Comparison of ENCODE assay signal across 9 mouse cellular contexts in the genomic region with DNA sequence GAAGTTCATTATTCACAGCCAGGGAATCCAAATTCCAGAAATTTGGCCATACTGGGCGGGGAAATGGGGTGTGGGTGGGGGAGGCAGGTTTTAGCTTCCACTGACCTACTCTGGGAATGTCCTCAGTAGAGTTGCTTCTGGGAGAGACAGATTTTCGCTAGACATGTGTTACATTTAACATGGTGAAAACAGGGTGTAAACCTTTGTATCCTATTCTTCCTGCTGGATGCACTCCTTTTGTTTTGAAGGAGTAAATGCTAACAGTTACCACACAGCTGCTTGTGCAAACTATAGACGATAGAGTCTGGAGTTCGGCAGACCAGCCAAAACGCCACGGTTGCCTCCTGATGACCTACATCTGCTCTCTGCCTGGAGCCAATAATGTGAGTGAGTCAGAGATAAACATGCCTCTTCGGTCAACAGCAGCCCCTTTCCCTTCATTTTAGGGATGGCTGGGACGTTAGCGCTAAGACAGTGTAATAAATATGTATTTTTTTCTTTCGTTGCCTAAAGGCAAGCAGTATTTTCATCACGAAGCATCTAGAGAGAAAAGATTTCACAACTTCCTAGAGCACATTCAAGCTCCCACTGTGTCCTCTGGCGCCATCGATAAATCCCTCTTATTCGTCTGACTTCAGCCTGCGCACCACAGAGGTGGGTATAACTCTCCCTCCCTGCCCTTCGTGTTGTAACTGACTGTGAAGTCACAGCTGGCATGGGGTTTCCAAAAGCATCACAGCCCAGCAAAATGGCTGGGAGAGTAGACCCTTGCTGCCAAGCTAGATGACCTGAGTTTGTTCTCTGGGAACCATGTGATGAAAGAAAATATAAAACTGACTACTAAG.
DNase-seq lines count a peak whose midpoint lies in the region; ATAC-seq and TF ChIP-seq lines count a peak whose summit lies in the region.
"Had no signal": no experiment of that assay in that cellular context is flagged by ENCODE, and none has a peak within 500 bp of the region (broad histone marks: within the 10 kb centered on the region; RNA-seq: fewer than 3 reads in every experiment).

No protein-coding gene starts in this region.

- WGBS in lung, postnatal 0 days, result 44% methylated on average over 16 of the region's 16 CpGs

- peak; percentile 93 for ATAC-seq in lung, postnatal 0 days
- no peak for ATAC-seq in activated CD4-positive, CD25-positive, alpha-beta regulatory T cell, adult 4 months

- H3K27me3 ChIP-seq in lung, postnatal 0 days (replicated peaks; ENCODE audit: insufficient read depth, low read length), result no peaks in the 10 kb centered on the region
- H3K27me3 ChIP-seq: limb, embryonic 12.5 days had no signal

- H3K4me2 ChIP-seq in lung, postnatal 0 days (replicated peaks; ENCODE audit: low read depth, low read length), result 0 out of 2 replicates have a peak overlapping the region, but pooled peaks have one; percentile 1
- H3K4me2 ChIP-seq: limb, embryonic 12.5 days had no signal

- intact Hi-C loops in heart, postnatal 14 days (cut with DNase I), result no loop called here

- no peak overlapping the region for H3K9ac ChIP-seq in lung, postnatal 0 days (replicated peaks; ENCODE audit: low read depth)
- H3K9ac ChIP-seq: limb, embryonic 12.5 days had no signal

- no peak for TF ChIP-seq CTCF in lung, postnatal 0 days (IDR thresholded peaks at IDR 0.05)

- DNase-seq in cerebellum, postnatal 10 days, result peak; percentile 47 to 49
- DNase-seq in cerebellum, adult 11-12 months, result no peak
- DNase-seq in Muller cell, postnatal 12 days (ENCODE audit: inconsistent ontology term), result peak; percentile 76
- peak; percentile 52 to 55 for DNase-seq in heart, postnatal 14 days
- peak; percentile 91 for DNase-seq in lung, postnatal 0 days (ENCODE audit: low spot score)
- no peak for DNase-seq in left cerebral cortex, adult 11 months (ENCODE audit: low spot score)
- no peak for DNase-seq in layer of hippocampus, adult 9-11 months

- TF ChIP-seq EP300 in lung, postnatal 0 days (IDR thresholded peaks at IDR 0.05), result peak; percentile 12; the same call in 1 of the 2 replicates

- H3K4me3 ChIP-seq in lung, postnatal 0 days (ENCODE audit: low read depth, low read length), result no peak overlapping the region
- H3K4me3 ChIP-seq: limb, embryonic 12.5 days had no signal

- no peaks in the 10 kb centered on the region for H3K4me1 ChIP-seq in lung, postnatal 0 days (ENCODE audit: insufficient read depth, low read depth, low read length)
- H3K4me1 ChIP-seq: limb, embryonic 12.5 days had no signal

- H3K27ac ChIP-seq in lung, postnatal 0 days (ENCODE audit: low read length), result peak overlapping the region; percentile 69
- H3K27ac ChIP-seq: limb, embryonic 12.5 days had no signal

- H3K9me3 ChIP-seq in lung, postnatal 0 days (ENCODE audit: low read length), result no peaks in the 10 kb centered on the region
- H3K9me3 ChIP-seq: limb, embryonic 12.5 days had no signal

- H3K36me3 ChIP-seq in lung, postnatal 0 days (ENCODE audit: insufficient read depth, low read length), result no peaks in the 10 kb centered on the region
- H3K36me3 ChIP-seq: limb, embryonic 12.5 days had no signal

Comparison
In these comparisons a context has a peak if more than half of its experiments do, and no peak if none do; other contexts are left out.
1. DNase-seq: peak in cerebellum, postnatal 10 days (2 of 2), Muller cell, postnatal 12 days (single experiment), heart, postnatal 14 days (2 of 2) and lung, postnatal 0 days (single experiment); none in cerebellum, adult 11-12 months (single experiment), left cerebral cortex, adult 11 months (single experiment) and layer of hippocampus, adult 9-11 months (single experiment).